Mouse (Mus musculus): ENCODE measurements around the gene Abcg3. TPM values are rescaled to one million over a fixed set of nuclear protein-coding genes. Genes with fewer than 3 reads are reported as not detected.

Gene Abcg3
- 1.6 and 4.1 TPM in 2 replicates for polyA plus RNA-seq (2012; rRNA removed; ENCODE audit: low replicate concordance)

DNA sequence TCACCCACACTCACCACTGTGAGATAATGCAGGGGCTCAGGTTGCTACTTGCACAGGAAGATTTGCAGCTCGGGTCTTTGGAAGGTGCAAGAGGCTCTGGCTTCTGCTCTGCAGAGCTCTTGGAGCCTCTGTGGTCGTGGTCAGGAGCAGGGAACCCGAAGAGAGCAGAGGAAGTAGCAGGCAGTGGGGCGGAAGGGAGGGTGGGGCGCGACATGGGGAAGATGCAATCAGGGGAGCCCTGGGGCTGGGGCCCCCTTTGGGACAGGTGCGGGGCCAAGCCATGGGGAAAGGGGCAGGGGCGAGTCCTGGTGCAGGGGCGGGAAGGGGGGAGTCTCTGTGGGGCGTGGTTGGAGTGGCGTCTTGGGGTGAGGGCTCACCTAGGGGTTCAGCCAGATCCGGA, at the start of gene Abcg3:
Gene Abcg3 (minus strand): TSS at position 184 of the 400 bp plus-strand sequence.

Other genes starting within 250 kb of the Abcg3 start
- 0.50 and 1.1 TPM in 2 replicates for gene Zfp951, start 122.6 kb downstream of the Abcg3 start, polyA plus RNA-seq (2012; rRNA removed; ENCODE audit: low replicate concordance)
- 10.4 and 14.8 TPM in 2 replicates for gene Gbp9, start 156.8 kb upstream of the Abcg3 start, polyA plus RNA-seq (2012; rRNA removed; ENCODE audit: low replicate concordance)
- gene Gbp8, start 156.8 kb upstream of the Abcg3 start, polyA plus RNA-seq (2012; rRNA removed; ENCODE audit: low replicate concordance) = 5.4 and 7.0 TPM in 2 replicates
- gene Gbp4, start 156.9 kb upstream of the Abcg3 start, polyA plus RNA-seq (2012; rRNA removed; ENCODE audit: low replicate concordance) = 24.1 and 27.4 TPM in 2 replicates